Mouse (Mus musculus) hindbrain, embryonic 10.5 days (tissue): ENCODE measurements around the gene Cpne5. TPM values are rescaled to one million over a fixed set of nuclear protein-coding genes. Genes with fewer than 3 reads are reported as not detected.
"Not testable (repeated sequence)": the region's sequence is repeated elsewhere in the genome, so short reads cannot be mapped to it uniquely, and the experiment has no call there.

ENCODE experiments used
- DNase-seq: peaks from one replicate; pipeline ENCODE4 v3.0.0-alpha.2; 2017; ENCODE audit warnings: low spot score
- H3K27ac ChIP-seq: fragments of 300-500 bp; sonication (generic); 2 replicates; pipeline ENCODE4 v1.5.1; 2016; ENCODE audit warnings: mild to moderate bottlenecking, moderate library complexity
- H3K27me3 ChIP-seq: fragments of 300-500 bp; sonication (generic); 2 replicates; pipeline ENCODE4 v1.6.1; 2016; ENCODE audit warnings: mild to moderate bottlenecking; ENCODE audit not compliant: poor library complexity, insufficient read depth, severe bottlenecking
- H3K36me3 ChIP-seq: fragments of 300-500 bp; sonication (generic); 2 replicates; pipeline ENCODE4 v1.6.1; 2016; ENCODE audit warnings: mild to moderate bottlenecking, moderate library complexity
- H3K4me1 ChIP-seq: fragments of 300-500 bp; sonication (generic); replicated peaks from 2 replicates; pipeline ENCODE4 v1.6.1; 2016; ENCODE audit warnings: mild to moderate bottlenecking
- H3K4me3 ChIP-seq: fragments of 300-500 bp; sonication (generic); 2 replicates; pipeline ENCODE4 v1.5.1; 2016; ENCODE audit warnings: mild to moderate bottlenecking, moderate library complexity
- H3K9me3 ChIP-seq: fragments of 300-500 bp; sonication (generic); 2 replicates; pipeline ENCODE4 v1.6.1; 2016; ENCODE audit warnings: mild to moderate bottlenecking, moderate library complexity
- WGBS: fragments of 180-500 bp; shearing (Covaris S2); methylation state at CpG from one replicate; pipeline ENCODE4 v1.1.7; 2016; 5-methylcytosine and 5-hydroxymethylcytosine counted together
- polyA plus RNA-seq: library from polyadenylated mRNA; unstranded; fragments of >200 nt; fragmentation: Nextera tagmentation; extraction: Ambion mirVana; gene quantifications from 2 replicates; pipeline ENCODE4 v1.2.1, GENCODE M21; 2016

Cpne5 gene
- 3.0 and 5.6 TPM in 2 replicates for polyA plus RNA-seq

DNA sequence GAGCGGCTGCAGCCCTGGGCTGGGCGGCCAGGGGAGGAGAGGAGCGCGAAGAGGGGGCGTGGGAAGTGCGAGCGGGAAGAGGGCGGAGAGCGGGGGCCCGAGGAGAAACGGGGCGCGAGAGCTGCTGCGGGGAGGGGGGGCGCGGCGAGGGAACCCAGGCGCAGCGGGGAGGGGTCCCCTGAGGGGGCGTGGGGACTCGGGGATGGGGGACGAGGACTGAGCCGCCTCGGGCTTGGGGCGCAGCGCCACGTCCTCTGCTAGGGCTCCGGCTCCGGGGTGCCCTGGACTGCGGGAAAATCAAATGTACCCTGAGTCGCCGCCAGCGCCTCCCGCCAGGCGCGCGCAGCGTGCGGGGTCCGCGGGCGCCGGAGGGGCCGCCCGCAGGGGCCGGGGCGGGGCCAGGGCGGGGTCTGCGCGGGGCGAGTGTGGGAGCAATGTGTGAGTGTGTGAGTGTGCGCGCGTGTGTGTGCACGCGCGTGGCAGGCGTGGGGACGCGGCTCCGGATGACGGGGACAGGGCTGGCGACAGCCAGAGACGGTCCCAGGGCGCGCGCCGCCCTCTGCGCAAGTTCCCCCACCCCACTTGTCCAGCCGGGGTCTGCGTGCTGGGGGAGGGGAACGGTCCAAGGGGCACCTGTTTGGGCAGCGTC is at the start of gene Cpne5:
Gene Cpne5, minus strand, starts transcription at position 396 of the 649 bp plus-strand sequence.
- Histone ChIP-seq H3K4me1 (peaks cover 45% of the 10 kb centered on the region), H3K36me3 (no peaks in the 10 kb centered on the region), H3K9me3 (no peaks in the 10 kb centered on the region), H3K27me3 (peaks cover 72% of the 10 kb centered on the region), H3K27ac (peak within 1 kb of the TSS; percentile 82), H3K4me3 (peak within 1 kb of the TSS; percentile 70)
- WGBS: under 1% methylated on average over 72 of the region's 73 CpGs
- DNase-seq: peak; percentile 36

DNA sequence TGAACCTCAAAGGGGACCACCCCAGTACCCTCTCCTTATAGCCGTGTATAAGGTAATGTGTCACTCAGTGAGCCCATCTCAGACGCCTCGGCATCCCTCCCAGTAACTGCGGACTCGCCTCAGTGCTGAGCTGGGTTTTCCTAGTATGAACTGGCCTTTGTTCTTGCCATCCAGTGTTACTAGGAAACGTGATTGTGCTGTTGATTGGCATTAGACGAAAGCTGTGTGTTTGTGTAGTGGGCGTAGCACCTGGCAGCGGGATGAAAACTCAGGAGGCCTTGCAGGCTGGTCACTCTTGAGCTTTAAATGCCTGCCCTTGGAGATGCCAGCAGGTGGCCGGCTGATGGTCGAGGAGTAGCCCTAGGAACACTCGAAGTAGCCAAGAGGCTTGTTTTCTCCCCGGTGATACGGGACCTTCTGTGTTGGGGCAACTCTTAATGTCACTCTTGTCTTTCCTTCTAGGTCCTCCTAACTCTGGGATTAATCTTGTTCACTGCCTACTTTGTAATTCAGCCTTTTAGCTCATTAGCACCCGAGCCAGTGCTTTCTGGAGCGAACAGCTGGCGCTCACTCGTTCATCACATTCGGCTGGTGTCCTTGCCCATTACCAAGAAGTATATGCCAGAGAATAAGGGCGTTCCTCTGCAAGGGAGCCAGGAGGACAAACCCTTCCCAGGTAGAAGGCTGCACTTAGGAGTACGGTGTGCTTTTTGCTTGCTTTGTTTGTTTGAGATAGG is 44.4 kb upstream of the Cpne5 start:
- H3K36me3 ChIP-seq: peaks cover 61% of the 10 kb centered on the region

DNA sequence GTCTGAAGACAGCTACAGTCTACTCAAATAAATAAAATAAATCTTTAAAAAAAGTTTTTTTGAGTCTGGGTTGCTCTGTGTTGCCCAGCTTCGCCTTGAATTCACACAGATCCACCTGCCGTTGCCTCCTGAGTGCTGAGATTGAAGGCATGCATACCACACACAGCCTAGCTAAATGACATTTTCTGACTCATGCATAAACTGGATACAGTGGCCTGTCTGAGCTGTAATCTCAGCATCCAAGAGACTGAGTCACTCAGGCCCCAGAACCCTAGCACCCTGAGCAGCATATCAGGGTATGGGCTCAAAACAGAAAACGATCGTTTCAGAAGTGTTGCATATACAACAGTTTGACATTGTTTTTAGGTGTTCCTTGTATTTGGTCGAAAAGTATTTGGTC is 43.6 kb upstream of the Cpne5 start:
- DNase-seq: no peak
- Histone ChIP-seq H3K36me3 (peaks cover 56% of the 10 kb centered on the region), H3K4me3 (no peak overlapping the region), H3K27me3 (no peaks in the 10 kb centered on the region), H3K4me1 (peaks cover 20% of the 10 kb centered on the region), H3K27ac (no peak overlapping the region), H3K9me3 (peaks cover 4% of the 10 kb centered on the region; the same call in 1 of the 2 replicates)
- WGBS: 92% methylated on average over 5 of the region's 5 CpGs

More for the DNA sequence above, 44.4 kb upstream of the Cpne5 start:
- H3K27me3 ChIP-seq: no peaks in the 10 kb centered on the region
- peak overlapping the region; percentile 59; the same call in 1 of the 2 replicates for H3K27ac ChIP-seq
- no peak for DNase-seq
- H3K9me3 ChIP-seq: peaks cover 4% of the 10 kb centered on the region; the same call in 1 of the 2 replicates
- WGBS: 61% methylated on average over 21 of the region's 21 CpGs
- peaks cover 20% of the 10 kb centered on the region for H3K4me1 ChIP-seq
- H3K4me3 ChIP-seq: no peak overlapping the region

DNA sequence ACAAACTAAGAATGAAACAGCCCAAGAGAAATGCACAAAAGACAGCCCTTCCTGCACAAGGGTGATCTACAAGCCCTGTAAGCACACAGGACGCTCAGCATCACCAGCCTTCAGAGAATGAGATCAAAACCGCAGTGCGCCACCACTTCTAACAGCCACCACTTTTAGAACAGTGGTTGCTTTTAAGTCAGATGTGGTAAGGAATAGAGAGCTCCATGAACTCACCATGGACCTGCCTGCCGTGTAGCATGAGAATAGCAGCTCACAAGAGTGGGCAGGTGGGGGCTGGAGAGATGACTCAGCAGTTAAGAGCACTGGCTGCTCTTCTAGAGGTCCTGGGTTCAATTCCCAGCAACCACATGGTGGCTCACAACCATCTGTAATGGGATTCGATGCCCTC is 42.5 kb upstream of the Cpne5 start:
- Histone ChIP-seq H3K4me3 (no peak overlapping the region), H3K4me1 (peaks cover 20% of the 10 kb centered on the region), H3K27me3 (no peaks in the 10 kb centered on the region), H3K27ac (no peak overlapping the region), H3K9me3 (no peaks in the 10 kb centered on the region), H3K36me3 (peaks cover 45% of the 10 kb centered on the region)
- 90% methylated on average over 5 of the region's 5 CpGs for WGBS
- no peak for DNase-seq

DNA sequence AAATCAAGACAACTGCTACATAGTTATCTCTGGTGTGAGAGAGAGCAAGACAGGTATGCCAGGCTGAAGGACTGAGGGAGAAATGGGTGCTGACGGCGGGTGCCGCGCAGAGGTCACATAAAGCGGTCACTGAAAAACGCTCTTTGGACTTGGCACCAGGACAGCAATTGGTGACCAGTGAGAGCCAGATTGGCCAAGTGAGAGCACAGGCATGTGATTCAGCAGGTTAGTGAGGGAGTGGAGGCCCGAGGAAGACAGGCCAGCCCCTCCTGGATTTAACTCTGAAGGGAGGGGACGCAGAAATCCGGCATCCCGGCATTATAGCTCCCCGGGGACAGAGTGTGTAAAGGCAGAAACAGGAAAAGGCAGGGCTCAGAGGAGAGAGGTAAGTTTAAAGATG is 35.9 kb upstream of the Cpne5 start:
- 83% methylated on average over 11 of the region's 11 CpGs for WGBS
- Histone ChIP-seq H3K27ac (no peak overlapping the region), H3K36me3 (0 out of 2 replicates have a peak, but pooled peaks cover 6% of the 10 kb centered on the region), H3K27me3 (no peaks in the 10 kb centered on the region), H3K4me3 (no peak overlapping the region), H3K4me1 (peaks cover 27% of the 10 kb centered on the region), H3K9me3 (no peaks in the 10 kb centered on the region)
- DNase-seq: no peak

DNA sequence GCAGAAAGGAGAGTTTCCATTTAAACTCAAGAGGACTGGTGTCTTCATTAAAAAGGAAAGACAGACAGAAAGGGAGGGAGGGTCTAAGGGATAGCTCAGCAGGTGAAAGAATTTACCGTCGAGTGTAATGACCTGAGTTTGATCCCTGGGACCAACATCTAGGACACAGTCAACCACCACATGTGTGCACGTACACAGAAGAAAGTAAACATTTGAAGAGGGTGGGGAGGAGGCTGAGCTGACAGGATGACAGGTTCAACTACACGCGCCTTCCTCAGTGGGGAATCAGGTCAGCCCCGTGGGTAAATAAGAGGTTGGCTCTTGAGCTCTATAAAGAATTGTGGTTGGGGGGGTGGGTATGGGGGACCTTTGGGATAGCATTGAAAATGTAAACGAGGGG is 35.2 kb upstream of the Cpne5 start:
- 81% methylated on average over 7 of the region's 7 CpGs for WGBS
- Histone ChIP-seq H3K36me3 (0 out of 2 replicates have a peak, but pooled peaks cover 6% of the 10 kb centered on the region), H3K9me3 (no peaks in the 10 kb centered on the region), H3K27ac (no peak overlapping the region), H3K4me1 (peaks cover 27% of the 10 kb centered on the region), H3K27me3 (no peaks in the 10 kb centered on the region), H3K4me3 (no peak overlapping the region)
- no peak for DNase-seq

GRCm38 (mm10) chr17:29270148-29270698 is 32.3 kb upstream of the Cpne5 start:
- H3K36me3 ChIP-seq: no peaks in the 10 kb centered on the region
- no peaks in the 10 kb centered on the region for H3K9me3 ChIP-seq
- H3K27ac ChIP-seq: no peak overlapping the region
- H3K27me3 ChIP-seq: no peaks in the 10 kb centered on the region
- H3K4me3 ChIP-seq: peak overlapping the region; percentile 83; the same call in 1 of the 2 replicates
- peaks cover 21% of the 10 kb centered on the region for H3K4me1 ChIP-seq
- 93% methylated on average over 9 of the region's 9 CpGs for WGBS
- DNase-seq: no peak

- no peak for DNase-seq
- 24% methylated on average over 10 of the region's 10 CpGs for WGBS
- Histone ChIP-seq H3K36me3 (no peaks in the 10 kb centered on the region), H3K4me1 (peaks cover 25% of the 10 kb centered on the region), H3K27ac (peak overlapping the region; percentile 96), H3K9me3 (no peaks in the 10 kb centered on the region), H3K27me3 (no peaks in the 10 kb centered on the region), H3K4me3 (peak overlapping the region; percentile 83)
Observed at GRCm38 (mm10) chr17:29269349-29269706, 31.4 kb upstream of the Cpne5 start.

DNA sequence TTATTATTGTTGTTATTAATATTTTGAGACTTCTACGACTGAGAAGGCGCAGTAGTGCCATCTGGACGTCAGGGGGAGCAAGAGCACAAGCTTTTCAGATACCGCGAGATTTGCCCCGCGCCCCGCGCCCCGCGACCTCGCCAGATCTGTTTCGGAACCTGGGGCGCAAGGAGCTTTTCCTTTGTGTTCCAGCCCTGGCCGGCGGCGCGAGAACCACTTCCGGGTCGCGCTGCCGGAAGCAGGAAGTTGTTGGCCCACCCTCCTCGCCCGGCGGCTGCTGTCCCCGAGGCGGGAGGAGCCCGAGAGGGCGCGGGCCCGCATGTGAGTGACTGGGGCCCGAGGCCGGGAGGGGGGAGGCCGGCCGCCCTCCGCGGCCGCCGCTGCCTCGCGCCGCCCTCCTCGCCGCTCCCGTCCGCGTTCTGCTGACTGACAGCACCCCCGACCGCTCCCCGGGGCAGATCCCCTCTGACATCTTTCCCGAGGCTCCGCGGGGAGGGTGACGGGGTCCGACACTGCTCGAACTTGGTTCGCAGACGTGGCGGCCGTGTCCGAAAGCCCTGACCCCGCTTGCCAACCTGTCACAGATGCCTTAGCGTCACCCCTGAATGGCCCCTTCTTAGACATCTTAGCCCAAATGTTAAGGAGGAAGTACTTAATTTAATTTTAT is 30.8 kb upstream of the Cpne5 start, which contains the start of gene BC004004:
Gene BC004004, plus strand, starts transcription at position 107 of the 667 bp plus-strand sequence.
- no peaks in the 10 kb centered on the region for H3K9me3 ChIP-seq
- H3K27me3 ChIP-seq: no peaks in the 10 kb centered on the region
- peaks cover 23% of the 10 kb centered on the region for H3K4me1 ChIP-seq
- H3K36me3 ChIP-seq: no peaks in the 10 kb centered on the region
- H3K4me3 ChIP-seq: peak within 1 kb of the TSS; percentile 83
- under 1% methylated on average over 63 of the region's 63 CpGs for WGBS
- DNase-seq: peak; percentile 97
- peak within 1 kb of the TSS; percentile 96 for H3K27ac ChIP-seq

DNA sequence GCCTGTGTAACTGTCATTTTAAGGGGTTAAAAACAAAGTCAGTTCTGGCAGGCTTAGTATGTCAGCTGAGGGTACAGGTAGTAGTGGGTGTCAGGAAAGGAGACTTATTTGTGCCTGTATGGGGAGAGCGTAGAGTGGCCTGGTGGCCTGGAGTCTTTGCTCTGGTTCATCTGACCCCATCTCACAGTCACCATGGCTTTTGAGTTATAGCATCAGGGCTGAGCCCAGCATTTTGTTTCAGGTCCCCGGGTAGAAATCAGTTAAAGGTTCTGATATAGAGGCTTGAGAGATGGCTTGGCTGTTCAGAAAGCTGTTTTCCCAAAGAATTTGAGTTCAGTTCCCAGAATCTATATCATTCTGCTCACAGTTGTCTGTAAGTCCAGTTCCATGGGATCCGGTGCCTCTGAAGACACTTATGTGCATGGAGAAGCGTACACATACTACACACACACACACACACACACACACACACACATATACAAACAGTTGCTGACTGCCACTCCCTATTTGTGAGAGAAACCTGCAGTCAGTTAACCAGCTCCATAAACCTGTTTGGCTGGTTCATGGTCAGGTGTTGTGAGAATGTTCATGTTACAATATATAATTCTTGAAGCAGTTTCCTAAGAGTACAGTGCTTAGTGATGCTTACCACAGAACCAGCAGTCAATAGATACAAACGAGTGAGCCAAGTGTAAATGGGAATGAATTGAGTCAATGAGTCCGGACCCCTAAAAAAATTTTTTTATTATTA is 30.1 kb upstream of the Cpne5 start:
- Histone ChIP-seq H3K27me3 (no peaks in the 10 kb centered on the region), H3K27ac (peak overlapping the region; percentile 96), H3K36me3 (no peaks in the 10 kb centered on the region), H3K9me3 (no peaks in the 10 kb centered on the region), H3K4me1 (peaks cover 24% of the 10 kb centered on the region), H3K4me3 (peak overlapping the region; percentile 83)
- DNase-seq: no peak
- WGBS: 62% methylated on average over 6 of the region's 6 CpGs

DNA sequence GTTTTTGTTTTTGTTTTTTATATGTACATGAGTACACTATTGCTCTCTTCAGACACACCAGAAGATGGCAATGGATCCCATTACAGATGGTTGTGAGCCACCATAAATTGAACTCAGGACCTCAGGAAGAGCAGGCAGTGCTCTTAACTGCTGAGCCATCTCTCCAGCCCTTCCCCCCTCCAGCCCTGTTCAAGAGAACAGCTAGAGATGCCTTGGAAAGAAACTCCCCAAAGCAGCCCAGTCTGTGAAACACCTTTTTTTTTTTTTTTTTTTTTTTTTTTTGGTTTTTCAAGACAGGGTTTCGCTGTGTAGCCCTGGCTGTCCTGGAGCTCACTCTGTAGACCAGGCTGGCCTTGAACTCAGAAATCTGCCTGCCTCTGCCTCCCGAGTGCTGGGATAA is 29.1 kb upstream of the Cpne5 start:
- H3K36me3 ChIP-seq, DNase-seq, H3K27me3 ChIP-seq, H3K9me3 ChIP-seq, H3K27ac ChIP-seq, H3K4me3 ChIP-seq: not testable (repeated sequence)
- H3K4me1 ChIP-seq: peaks cover 35% of the 10 kb centered on the region
- WGBS: 99% methylated on average over 2 of the region's 2 CpGs

GRCm38 (mm10) chr17:29264760-29265159 is 26.8 kb upstream of the Cpne5 start:
- H3K27ac ChIP-seq: peak overlapping the region; percentile 97
- H3K27me3 ChIP-seq: no peaks in the 10 kb centered on the region
- DNase-seq: no peak
- H3K36me3 ChIP-seq: peaks cover 22% of the 10 kb centered on the region
- H3K4me3 ChIP-seq: peak overlapping the region; percentile 94
- peaks cover 48% of the 10 kb centered on the region for H3K4me1 ChIP-seq
- no peaks in the 10 kb centered on the region for H3K9me3 ChIP-seq
- 89% methylated on average over 5 of the region's 5 CpGs for WGBS
